Mouse (Mus musculus): ENCODE measurements at regions not wholly inside any gene's neighbourhood (a gene's known extent, or its start where the extent isn't known, plus 50 kb on each side); places are given as distances from the start of the nearest gene placed in this dataset. TPM values are rescaled to one million over a fixed set of nuclear protein-coding genes. Genes with fewer than 3 reads are reported as not detected.

GRCm38 (mm10) chr1:12640983-12641382, 1227.1 kb downstream of the A830018L16Rik start:
- WGBS: 53% methylated on average over 4 of the region's 4 CpGs
- H3K4me1 ChIP-seq (replicated peaks): no peaks in the 10 kb centered on the region
- no peaks in the 10 kb centered on the region for H3K9me3 ChIP-seq (replicated peaks)
- H3K27ac ChIP-seq: no peak overlapping the region
- H3K36me3 ChIP-seq: no peaks in the 10 kb centered on the region
- no peak overlapping the region for H3K9ac ChIP-seq
- H3K27me3 ChIP-seq: no peaks in the 10 kb centered on the region
- no peak for ATAC-seq (replicated peaks; ENCODE audit: insufficient number of reproducible peaks, insufficient read depth, low FRiP score, low read depth)
- no peak overlapping the region for H3K4me2 ChIP-seq
- H3K4me3 ChIP-seq: no peak overlapping the region

Small RNA genes lying in the stretch of these regions (microRNA-seq; reads per million reads assigned to microRNA genes)
- not detected for gene Mir6341

All from heart, embryonic 15.5 days (tissue).